Mouse (Mus musculus) thymus, postnatal 10 days (tissue): ENCODE measurements around the gene Elmsan1.

Experiments used
- DNase-seq, 2 experiments: peaks; one replicate each; pipeline ENCODE4 v3.0.0; 2021; ENCODE audit warnings: low spot score in 2 of 2

Gene Elmsan1

DNA sequence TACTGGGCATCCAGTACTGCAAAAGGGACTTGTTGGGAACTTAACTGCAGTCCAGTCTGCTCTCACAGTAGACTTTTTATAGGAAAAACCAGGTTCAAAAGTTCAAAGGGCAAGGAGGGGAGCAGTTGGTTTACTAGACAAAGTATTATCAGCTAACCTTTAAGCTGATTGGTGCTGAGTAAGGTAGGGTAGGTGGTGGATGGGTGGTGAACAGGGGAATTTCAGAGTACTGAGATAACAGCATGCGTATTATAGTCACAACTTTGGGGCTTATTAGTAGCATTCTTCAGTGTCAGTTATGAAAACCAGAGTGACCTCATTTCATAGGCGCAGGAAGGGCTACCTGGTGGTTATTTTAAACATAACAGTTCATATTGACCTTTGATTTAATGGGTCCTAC is 119.1 kb downstream of the Elmsan1 start:
- DNase-seq: no peak
